Mouse (Mus musculus): ENCODE results near the gene Golt1a.

DNA sequence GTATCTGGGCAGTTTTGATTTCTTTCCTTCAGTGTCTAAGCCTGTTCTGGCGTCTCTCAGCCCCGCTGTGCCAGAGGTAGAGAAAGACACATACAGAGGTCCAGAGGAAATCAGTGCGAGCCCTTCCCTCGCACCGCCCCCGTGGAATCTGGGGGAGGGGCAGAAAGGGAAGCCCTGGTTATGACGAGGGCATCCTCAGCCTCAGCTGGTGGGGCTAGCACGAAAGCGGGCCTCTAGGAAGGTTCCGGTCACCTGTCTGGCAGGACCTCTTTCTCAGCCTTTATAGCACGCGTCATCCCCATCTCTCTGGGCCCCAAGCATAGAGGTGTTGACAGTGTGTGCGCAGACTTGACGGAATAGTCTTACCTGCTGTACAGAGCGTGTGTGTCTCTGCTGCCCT is 46.3 kb downstream of the Golt1a start:
- TF ChIP-seq CTCF (IDR thresholded peaks at IDR 0.05; ENCODE audit: borderline replicate concordance, extremely low read depth, insufficient read depth, insufficient read length) (no peak), POLR2A (IDR thresholded peaks at IDR 0.05; ENCODE audit: borderline replicate concordance, extremely low read depth, insufficient read depth, insufficient read length, poor library complexity, severe bottlenecking) (no peak)
